9 mouse cellular contexts compared by ENCODE assay signal in the genomic region with DNA sequence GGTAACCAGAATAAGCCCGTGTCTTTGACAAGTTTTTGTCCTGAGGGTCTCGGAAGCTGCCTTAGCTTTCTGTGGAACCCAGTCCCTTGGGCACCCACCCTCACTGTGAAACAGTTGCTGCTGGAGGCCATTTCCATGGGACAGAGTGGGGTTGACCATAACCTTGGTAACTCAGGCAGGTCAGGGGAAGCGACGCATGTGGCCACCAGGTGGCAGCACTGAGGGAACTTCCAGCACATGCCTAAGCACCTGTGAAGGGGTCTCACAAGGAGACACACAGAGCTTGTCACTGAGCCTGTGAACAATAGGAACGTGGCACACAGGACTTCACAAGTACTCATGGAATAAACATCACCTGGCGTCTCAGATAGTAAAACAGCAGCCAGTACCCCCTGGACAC.
DNase-seq lines count a peak whose midpoint lies in the region; ATAC-seq and TF ChIP-seq lines count a peak whose summit lies in the region.
"Had no signal": no experiment of that assay in that cellular context is flagged by ENCODE, and none has a peak within 500 bp of the region (broad histone marks: within the 10 kb centered on the region; RNA-seq: fewer than 3 reads in every experiment).

No protein-coding gene starts in this region.

- no peak overlapping the region for H3K9ac ChIP-seq in forebrain, embryonic 11.5 days (ENCODE audit: low read length)
- H3K9ac ChIP-seq in forebrain, embryonic 12.5 days, result no peak overlapping the region
- H3K9ac ChIP-seq in MEL (ENCODE audit: control insufficient read depth, low read depth, low read length, poor library complexity, severe bottlenecking), result no peak overlapping the region

- WGBS in forebrain, embryonic 11.5 days, result 52% methylated on average over 6 of the region's 6 CpGs
- 49% methylated on average over 6 of the region's 6 CpGs for WGBS in forebrain, embryonic 12.5 days

- no peak for TF ChIP-seq RAD21 in MEL (IDR thresholded peaks at IDR 0.05; ENCODE audit: low read depth, low read length)

- no peaks in the 10 kb centered on the region for H3K27me3 ChIP-seq in forebrain, embryonic 11.5 days (ENCODE audit: control insufficient read depth, insufficient read depth, low read length)
- no peaks in the 10 kb centered on the region for H3K27me3 ChIP-seq in forebrain, embryonic 12.5 days
- H3K27me3 ChIP-seq in MEL (ENCODE audit: control insufficient read depth in 1 of 2, insufficient read depth in 2 of 2, low read length in 2 of 2), result no peaks in the 10 kb centered on the region
- no peaks in the 10 kb centered on the region; the same call in 1 of the 2 replicates for H3K27me3 ChIP-seq in splenic B cell, adult 2 months (ENCODE audit: control insufficient read depth, insufficient read depth, low read length, poor library complexity, severe bottlenecking)

- no peaks in the 10 kb centered on the region for H3K4me1 ChIP-seq in forebrain, embryonic 11.5 days (replicated peaks; ENCODE audit: control insufficient read depth, insufficient read depth, low read length)
- no peaks in the 10 kb centered on the region for H3K4me1 ChIP-seq in forebrain, embryonic 12.5 days
- H3K4me1 ChIP-seq in MEL (ENCODE audit: control insufficient read depth in 1 of 2, insufficient read depth in 2 of 2, low read length in 2 of 2), result no peaks in the 10 kb centered on the region

- no peak overlapping the region for H3K4me2 ChIP-seq in forebrain, embryonic 11.5 days (ENCODE audit: low read depth, low read length, severe bottlenecking)
- no peak overlapping the region for H3K4me2 ChIP-seq in forebrain, embryonic 12.5 days

- H3K36me3 ChIP-seq in forebrain, embryonic 11.5 days (ENCODE audit: control insufficient read depth, insufficient read depth, low read length), result no peaks in the 10 kb centered on the region
- 0 out of 2 replicates have a peak, but pooled peaks cover 4% of the 10 kb centered on the region for H3K36me3 ChIP-seq in forebrain, embryonic 12.5 days (replicated peaks)
- no peaks in the 10 kb centered on the region for H3K36me3 ChIP-seq in MEL (ENCODE audit: control insufficient read depth in 1 of 2, insufficient read depth in 2 of 2, low read length in 2 of 2)
- H3K36me3 ChIP-seq in splenic B cell, adult 2 months (ENCODE audit: control insufficient read depth, insufficient read depth, low read length, poor library complexity, severe bottlenecking), result no peaks in the 10 kb centered on the region
- H3K36me3 ChIP-seq: G1E had no signal

- peak; percentile 85 for DNase-seq in forebrain, embryonic 11.5 days (ENCODE audit: low spot score)
- peak; percentile 10 for DNase-seq in MEL (ENCODE audit: low read depth, low spot score)
- DNase-seq in cerebellum, adult 9-10 months, result peak; percentile 79
- peak; percentile 30 for DNase-seq in gastrocnemius, postnatal 25 days
- DNase-seq in kidney, postnatal 10 days, result peak; percentile 87
- peak; percentile 59 for DNase-seq in splenic B cell, adult 2 months (ENCODE audit: low read depth, low spot score)

- TF ChIP-seq EP300 in MEL (IDR thresholded peaks at IDR 0.05; ENCODE audit: low read depth in 1 of 2, low read length in 2 of 2), result no peak

- H3K27ac ChIP-seq in forebrain, embryonic 11.5 days (ENCODE audit: low read depth, low read length), result no peak overlapping the region
- no peak overlapping the region for H3K27ac ChIP-seq in forebrain, embryonic 12.5 days
- H3K27ac ChIP-seq in MEL (ENCODE audit: control insufficient read depth, low read depth, low read length), result no peak overlapping the region

- H3K4me3 ChIP-seq in forebrain, embryonic 11.5 days (ENCODE audit: low read depth, low read length), result no peak overlapping the region
- H3K4me3 ChIP-seq in forebrain, embryonic 12.5 days (replicated peaks), result no peak overlapping the region
- no peak overlapping the region for H3K4me3 ChIP-seq in MEL (ENCODE audit: control insufficient read depth in 1 of 2, insufficient read depth in 1 of 2, low read depth in 2 of 2, low read length in 2 of 2)

- no peak for TF ChIP-seq POLR2A in MEL (IDR thresholded peaks at IDR 0.05; ENCODE audit: control insufficient read depth in 1 of 2, insufficient read depth in 1 of 2, low read depth in 1 of 2, low read length in 2 of 2, poor library complexity in 1 of 2)

- TF ChIP-seq CTCF in MEL (IDR thresholded peaks at IDR 0.05 in 2 of 3, conservative IDR thresholded peaks at IDR 0.05 in 1 of 3; ENCODE audit: control insufficient read depth in 1 of 3, insufficient read depth in 1 of 3, low read depth in 2 of 3, low read length in 3 of 3, poor library complexity in 1 of 3, severe bottlenecking in 1 of 3), result peak; percentile 22 to 64 (median 45); a peak in 5 of 6 replicates

- ATAC-seq in forebrain, embryonic 11.5 days (replicated peaks; ENCODE audit: low FRiP score), result 0 out of 2 replicates have a peak, but pooled peaks have one; percentile 12
- no peak for ATAC-seq in forebrain, embryonic 12.5 days (ENCODE audit: low FRiP score)
- ATAC-seq in megakaryocyte progenitor cell, adult 5-6 weeks (replicated peaks; ENCODE audit: poor library complexity), result peak; percentile 79

- no peaks in the 10 kb centered on the region for H3K9me3 ChIP-seq in forebrain, embryonic 11.5 days (ENCODE audit: control insufficient read depth, low read length)
- no peaks in the 10 kb centered on the region for H3K9me3 ChIP-seq in forebrain, embryonic 12.5 days
- no peaks in the 10 kb centered on the region for H3K9me3 ChIP-seq in MEL (replicated peaks; ENCODE audit: insufficient read depth, low read length)

- H3K79me2 ChIP-seq in MEL (ENCODE audit: control insufficient read depth, insufficient read depth, low read length, poor library complexity), result no peaks in the 10 kb centered on the region

TF ChIP-seq in MEL, 35 proteins besides CTCF, POLR2A, EP300 and RAD21:
- TF ChIP-seq SMC3 (IDR thresholded peaks at IDR 0.05; ENCODE audit: low read depth, low read length) (0 out of 2 replicates have a peak, but pooled peaks have one; percentile 4), USF2 (IDR thresholded peaks at IDR 0.05; ENCODE audit: borderline replicate concordance in 1 of 2, insufficient read depth in 1 of 2, low read depth in 1 of 2, low read length in 2 of 2) (no peak)

Comparison
In these comparisons a context has a peak if more than half of its experiments do, and no peak if none do; other contexts are left out.
1. DNase-seq: peak in every context shown above with its lines; median percentile 87 in kidney, postnatal 10 days; 85 in forebrain, embryonic 11.5 days; 79 in cerebellum, adult 9-10 months; 59 in splenic B cell, adult 2 months; 30 in gastrocnemius, postnatal 25 days; 10 in MEL.